Mouse (Mus musculus) small intestine, adult 2 months (tissue): ENCODE measurements around the gene Mxd4.

ENCODE experiments used
- CTCF ChIP-seq: fragments of 200-500 bp; IDR thresholded peaks from 2 replicates; pipeline ENCODE4 v1.5.1; 2012; ENCODE audit warnings: low read depth, mild to moderate bottlenecking, control low read depth, inconsistent platforms, low read length, moderate library complexity, mixed read lengths; ENCODE audit not compliant: insufficient replicate concordance, insufficient read length; ENCODE audit errors: extremely low read depth
- POLR2A ChIP-seq: fragments of 200-500 bp; IDR thresholded peaks from 2 replicates; pipeline ENCODE4 v1.6.1; 2012; ENCODE audit warnings: low read depth, mild to moderate bottlenecking, control low read depth, inconsistent platforms, low read length, moderate library complexity

- TF ChIP-seq POLR2A (no peak), CTCF (no peak)
Measured at GRCm38 (mm10) chr5:34201396-34201795, 13.9 kb upstream of the Mxd4 start.
